Mouse (Mus musculus): Measurements from ENCODE around the gene Prcd.
A peak's percentile ranks its signal among the peaks of the same experiment; 100 is the strongest.
"Not testable (repeated sequence)": the region's sequence is repeated elsewhere in the genome, so short reads cannot be mapped to it uniquely, and the experiment has no call there.

The Prcd gene

GRCm38 (mm10) chr11:116669316-116669715 lies 16.0 kb downstream of the Prcd start:
- DNase-seq (ENCODE audit: low spot score in 2 of 2) = no peak

GRCm38 (mm10) chr11:116669787-116670365 lies 16.5 kb downstream of the Prcd start:
- no peak for DNase-seq (ENCODE audit: low spot score in 2 of 2)

DNA sequence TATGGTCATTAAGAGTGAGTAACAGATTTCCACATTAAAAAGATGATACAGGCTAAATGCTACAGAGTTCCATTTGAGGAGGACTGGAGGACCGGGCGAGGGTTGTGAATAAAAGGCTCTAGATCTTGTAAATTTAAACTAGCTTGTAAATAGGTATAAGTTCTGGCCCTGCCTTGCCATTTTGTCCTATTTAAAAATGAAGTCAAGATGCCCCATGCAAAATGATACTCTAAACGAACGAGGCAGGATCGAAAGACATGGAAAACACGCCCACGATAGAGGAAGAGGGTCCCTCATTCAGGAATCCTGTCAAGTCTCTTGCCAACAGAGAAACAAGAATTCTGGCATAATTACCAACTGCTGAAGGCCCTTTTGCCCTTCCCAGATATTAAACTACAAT lies 17.1 kb downstream of the Prcd start:
- DNase-seq (ENCODE audit: low spot score in 2 of 2) = no peak

- peak; percentile 98 for DNase-seq (ENCODE audit: low spot score in 2 of 2)
Measured at GRCm38 (mm10) chr11:116671112-116671844, 17.9 kb downstream of the Prcd start.

GRCm38 (mm10) chr11:116671845-116672434 lies 18.6 kb downstream of the Prcd start:
- DNase-seq (ENCODE audit: low spot score in 2 of 2) = no peak

DNA sequence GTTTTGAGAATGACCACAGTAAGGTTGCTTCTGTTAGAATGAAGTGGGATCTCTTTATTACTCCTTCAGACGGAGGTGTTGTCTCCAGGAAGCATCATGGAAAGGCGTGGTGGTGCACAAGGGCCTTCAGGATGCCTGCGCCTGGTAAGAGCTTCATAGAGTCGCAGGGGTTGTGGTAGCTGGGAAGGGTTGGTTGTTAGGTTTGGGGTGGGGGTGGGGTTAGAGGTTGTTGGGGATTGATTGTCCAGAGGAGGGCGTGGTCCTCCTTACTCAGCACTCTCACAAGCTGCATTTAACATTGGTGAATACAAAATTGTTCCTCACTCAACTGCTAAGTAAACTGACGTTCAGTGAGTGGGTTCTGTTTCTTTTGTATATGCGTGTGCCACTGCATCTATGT lies 19.3 kb downstream of the Prcd start:
- no peak for DNase-seq (ENCODE audit: low spot score in 2 of 2)

- DNase-seq (ENCODE audit: low spot score in 2 of 2) = no peak
Measured at GRCm38 (mm10) chr11:116673410-116673809, 20.1 kb downstream of the Prcd start.

- no peak for DNase-seq (ENCODE audit: low spot score in 2 of 2)
Measured at GRCm38 (mm10) chr11:116674616-116675379, 21.5 kb downstream of the Prcd start.

GRCm38 (mm10) chr11:116675429-116675828 lies 22.1 kb downstream of the Prcd start:
- DNase-seq (ENCODE audit: low spot score in 2 of 2) = not testable (repeated sequence)

- no peak for DNase-seq (ENCODE audit: low spot score in 2 of 2)
Measured at GRCm38 (mm10) chr11:116676175-116676976, 23.0 kb downstream of the Prcd start.

DNA sequence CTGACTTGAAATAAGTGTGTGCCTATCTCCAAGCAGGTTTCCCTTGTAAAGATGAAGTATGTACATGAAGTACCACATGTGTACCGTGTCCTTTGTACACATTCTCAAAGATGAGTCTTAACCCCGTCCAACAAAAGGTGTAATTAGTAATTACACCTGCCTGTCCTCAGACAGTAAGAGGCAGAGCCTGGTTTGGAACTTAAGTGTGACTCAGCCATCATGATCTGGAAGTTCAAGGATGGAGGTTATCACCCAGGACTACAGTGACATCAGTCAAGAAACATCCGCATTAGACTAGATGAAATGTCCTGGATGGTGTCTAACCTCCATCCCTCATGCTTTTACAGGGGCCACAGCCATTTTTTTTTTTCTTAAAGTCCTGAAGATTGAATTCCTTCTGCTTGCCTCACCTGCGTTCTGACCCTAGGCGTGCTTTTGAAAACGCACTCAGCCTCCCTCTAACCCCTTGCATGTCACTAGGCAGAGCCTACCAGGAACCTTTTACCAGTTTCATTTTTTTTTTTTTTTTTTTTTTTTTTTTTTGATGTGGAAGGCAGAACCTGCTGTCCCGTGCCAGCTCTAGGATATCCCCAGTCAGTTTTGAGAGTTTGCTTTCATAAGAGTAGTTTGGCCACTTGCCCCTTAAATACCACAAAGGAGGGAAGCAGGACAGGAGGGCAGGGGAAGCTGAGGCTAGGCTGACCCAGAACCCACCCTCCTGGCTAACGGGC lies 24.5 kb downstream of the Prcd start:
- no peak for DNase-seq (ENCODE audit: low spot score in 2 of 2)

DNA sequence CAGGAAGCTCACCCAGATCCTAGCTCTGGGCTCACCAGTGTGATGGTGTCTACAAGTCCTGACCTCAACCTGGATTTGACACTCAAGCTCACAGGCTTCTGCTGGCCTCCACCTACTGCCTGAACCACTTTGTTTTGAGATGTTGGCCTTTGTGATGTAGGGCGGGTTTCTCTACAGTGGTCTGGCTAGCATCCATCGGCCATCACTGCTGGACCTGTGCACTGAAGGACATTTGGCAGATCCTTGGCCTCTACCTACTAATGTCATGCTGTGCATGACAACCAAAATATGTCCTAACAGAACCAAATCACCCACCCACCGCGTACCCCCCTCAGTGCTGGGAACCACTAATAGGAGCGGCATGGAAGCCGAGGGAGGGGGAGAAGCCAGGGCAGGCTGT lies 25.8 kb downstream of the Prcd start:
- DNase-seq (ENCODE audit: low spot score in 2 of 2) = no peak

DNA sequence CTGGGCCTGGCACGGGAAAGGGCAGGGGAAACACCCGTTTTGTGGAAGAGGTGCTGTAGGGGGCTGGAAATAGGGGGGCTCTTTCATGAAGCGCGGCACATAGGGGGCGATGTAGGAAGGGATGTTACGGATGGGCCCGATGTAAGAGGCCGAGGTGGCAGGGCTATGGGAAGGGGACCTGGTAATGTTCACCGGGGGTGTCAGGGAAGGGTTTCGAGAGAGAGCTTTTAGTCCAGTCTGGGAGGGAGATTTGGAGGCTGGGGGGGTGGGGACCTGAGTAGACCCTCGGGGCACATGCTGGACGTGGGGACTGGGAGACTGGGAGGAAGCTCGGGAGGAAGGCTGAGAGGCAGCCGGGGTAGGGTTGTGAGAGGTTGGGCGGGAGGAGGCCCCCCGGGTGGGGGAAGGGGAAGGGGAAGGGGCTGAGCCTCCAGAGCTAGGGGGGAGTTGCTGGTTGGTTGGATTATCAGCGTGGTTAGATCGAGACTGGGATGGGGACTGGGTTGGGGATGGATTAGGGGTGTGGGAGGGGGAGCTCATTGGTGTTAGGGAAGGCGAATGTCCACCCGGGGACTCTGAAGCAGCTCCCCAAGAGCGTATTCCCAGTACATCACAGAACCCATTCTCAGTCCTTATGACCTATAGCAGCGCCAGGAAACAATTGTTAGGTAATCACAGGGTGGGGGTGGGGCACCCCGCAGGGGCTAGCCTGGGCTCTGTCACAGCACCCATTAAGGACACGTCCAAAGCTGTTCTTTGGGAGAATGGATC lies 27.2 kb downstream of the Prcd start:
- no peak for DNase-seq (ENCODE audit: low spot score in 2 of 2)

GRCm38 (mm10) chr11:116681147-116681546 lies 27.8 kb downstream of the Prcd start:
- no peak for DNase-seq (ENCODE audit: low spot score in 2 of 2)

DNA sequence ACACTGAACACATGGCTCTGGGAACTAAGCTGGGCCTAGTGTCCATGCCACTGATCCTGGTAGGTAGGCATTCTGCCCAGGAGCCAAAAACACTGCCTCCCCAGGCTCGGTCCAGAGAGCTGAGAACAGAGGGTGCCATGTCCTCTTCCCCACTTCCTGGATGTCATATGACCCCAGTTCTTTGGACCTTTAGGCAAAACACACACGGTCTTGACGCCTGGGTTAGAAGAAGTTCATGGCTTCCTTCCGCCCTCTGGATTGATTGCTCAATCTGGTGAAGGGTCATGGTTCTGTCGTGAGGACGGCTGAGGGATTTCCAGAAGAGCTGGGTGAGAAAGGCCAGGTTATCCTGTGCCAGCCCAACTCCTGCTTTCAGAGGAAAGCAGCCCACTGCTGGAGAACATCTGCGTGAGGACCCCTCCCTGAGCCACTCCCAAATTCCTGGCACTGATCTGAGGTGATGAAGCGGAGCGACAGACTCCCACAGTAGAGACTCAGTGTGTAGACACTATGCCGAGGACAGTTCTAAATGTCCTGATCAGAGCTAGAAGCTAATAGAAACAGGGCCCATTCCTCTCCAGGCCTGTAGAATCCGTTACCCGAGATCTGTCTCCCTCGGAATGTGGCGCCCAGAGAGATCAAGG lies 29.3 kb downstream of the Prcd start:
- DNase-seq (ENCODE audit: low spot score in 2 of 2) = no peak

DNA sequence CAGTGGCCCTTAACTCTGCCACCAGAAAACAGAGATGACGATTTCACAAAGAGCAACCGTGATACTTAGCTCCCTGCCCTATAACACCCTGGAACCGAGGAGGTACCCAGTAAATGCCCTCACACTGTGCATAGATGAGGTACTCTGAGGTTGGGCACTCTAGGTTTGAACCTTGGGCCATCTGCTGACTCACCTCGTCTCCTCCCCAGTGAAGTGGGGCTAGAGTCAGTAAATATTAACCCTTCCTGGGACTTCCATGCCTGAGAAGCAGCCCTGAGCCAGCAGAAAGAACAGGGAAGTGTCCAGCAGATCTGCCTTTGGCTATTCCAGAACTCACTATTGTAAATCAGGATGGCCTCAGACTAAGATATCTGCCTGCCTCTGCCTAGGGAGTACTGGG lies 30.4 kb downstream of the Prcd start:
- DNase-seq (ENCODE audit: low spot score in 2 of 2) = no peak

GRCm38 (mm10) chr11:116685729-116686128 lies 32.4 kb downstream of the Prcd start:
- DNase-seq (ENCODE audit: low spot score in 2 of 2) = no peak

- DNase-seq (ENCODE audit: low spot score in 2 of 2) = no peak
Measured at GRCm38 (mm10) chr11:116687897-116688296, 34.6 kb downstream of the Prcd start.

DNA sequence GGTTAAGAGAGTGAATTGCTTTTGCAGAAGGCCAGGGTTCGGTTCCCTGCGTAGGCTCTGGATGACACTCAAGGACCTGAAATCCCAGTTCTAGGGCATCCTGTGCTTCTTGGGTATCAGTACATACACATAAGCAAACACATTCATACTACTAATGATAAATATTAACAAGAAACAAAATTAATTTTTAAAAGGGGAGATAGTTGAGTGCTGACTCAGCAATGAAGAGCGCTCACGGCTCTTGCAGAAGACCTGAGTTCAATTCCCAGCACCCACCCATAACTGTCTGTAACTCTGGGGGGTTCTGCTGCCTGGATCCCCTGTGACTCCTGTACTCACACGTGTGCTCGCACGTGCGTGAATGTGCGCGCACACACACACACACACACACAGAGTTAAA lies 36.3 kb downstream of the Prcd start:
- no peak for DNase-seq (ENCODE audit: low spot score in 2 of 2)
